Mouse (Mus musculus) hindbrain, embryonic 16.5 days (tissue): Measurements from ENCODE around the gene Ptbp1. TPM values are rescaled to one million over a fixed set of nuclear protein-coding genes. Genes with fewer than 3 reads are reported as not detected.

ENCODE experiments used
- ATAC-seq: fragments of 200-750 bp; cut with Nextera tagmentation; 2 replicates; pipeline ENCODE4 v1.8.0; 2017; ENCODE audit warnings: moderate TSS enrichment, moderate library complexity
- H3K27ac ChIP-seq: fragments of 300-500 bp; sonication (generic); 2 replicates; pipeline ENCODE4 v1.5.1; 2014; ENCODE audit warnings: low read depth, mild to moderate bottlenecking, control low read depth, low read length, moderate library complexity
- H3K27me3 ChIP-seq: fragments of 300-500 bp; sonication (generic); replicated peaks from 2 replicates; pipeline ENCODE4 v1.6.1; 2014; ENCODE audit warnings: low read length; ENCODE audit not compliant: control insufficient read depth, insufficient read depth
- H3K36me3 ChIP-seq: fragments of 300-500 bp; sonication (generic); 2 replicates; pipeline ENCODE4 v1.6.1; 2014; ENCODE audit warnings: mild to moderate bottlenecking, low read length, moderate library complexity, mixed read lengths; ENCODE audit not compliant: control insufficient read depth, insufficient read depth
- H3K4me1 ChIP-seq: fragments of 300-500 bp; sonication (generic); 2 replicates; pipeline ENCODE4 v1.6.1; 2014; ENCODE audit warnings: low read depth, low read length; ENCODE audit not compliant: control insufficient read depth, insufficient read depth
- H3K4me2 ChIP-seq: fragments of 300-500 bp; sonication (generic); 2 replicates; pipeline ENCODE4 v1.6.1; 2014; ENCODE audit warnings: mild to moderate bottlenecking, low read length, control low read depth, moderate library complexity
- H3K4me3 ChIP-seq: fragments of 300-500 bp; sonication (generic); 2 replicates; pipeline ENCODE4 v1.5.1; 2014; ENCODE audit warnings: mild to moderate bottlenecking, low read length, control low read depth, moderate library complexity
- H3K9ac ChIP-seq: fragments of 300-500 bp; sonication (generic); 2 replicates; pipeline ENCODE4 v1.6.1; 2014; ENCODE audit warnings: low read depth, mild to moderate bottlenecking, control low read depth, low read length, moderate library complexity
- H3K9me3 ChIP-seq: fragments of 300-500 bp; sonication (generic); 2 replicates; pipeline ENCODE4 v1.6.1; 2014; ENCODE audit warnings: mild to moderate bottlenecking, low read length, moderate library complexity; ENCODE audit not compliant: control insufficient read depth
- WGBS: fragments of 180-500 bp; shearing (Covaris S2); extraction: QIAGEN DNeasy Blood & Tissue Kit; methylation state at CpG from one replicate; pipeline ENCODE4 v1.1.7; 2014; 5-methylcytosine and 5-hydroxymethylcytosine counted together
- microRNA-seq: library from miRNA; unstranded; fragments of <30 nt; microRNA quantifications from one replicate; pipeline ENCODE4, GENCODE M21; 2017
- polyA plus RNA-seq: library from polyadenylated mRNA; unstranded; fragments of >200 nt; fragmentation: Nextera tagmentation; extraction: Ambion mirVana; gene quantifications from 2 replicates; pipeline ENCODE4 v1.2.1, GENCODE M21; 2015

Ptbp1 gene
- polyA plus RNA-seq, 1 experiment from 2014 or later: 61.2 TPM

DNA sequence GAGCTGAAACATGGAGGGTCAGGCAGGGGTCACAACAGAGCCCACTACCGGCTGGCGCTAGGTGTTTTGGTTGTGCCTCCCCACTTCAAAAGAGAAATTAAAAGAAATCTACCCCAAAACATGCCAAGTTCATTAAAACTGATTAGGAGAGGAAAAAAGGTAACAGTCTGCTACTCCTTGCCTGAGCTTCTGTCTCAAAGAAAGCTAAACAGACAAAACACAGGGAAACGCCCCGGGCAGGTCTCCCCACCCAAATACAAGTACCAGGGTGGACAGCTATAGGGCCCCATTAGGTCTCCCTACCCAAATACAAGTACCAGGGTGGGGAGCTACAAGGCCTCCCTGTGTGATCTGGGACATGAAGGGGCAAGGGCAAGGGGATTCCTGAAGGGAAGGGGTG, 56.3 kb downstream of the Ptbp1 start, which contains the start of gene Gm26602:
Gene Gm26602 (plus strand): TSS at position 301 of the 400 bp plus-strand sequence.
- no peak for ATAC-seq
- no peaks in the 10 kb centered on the region for H3K27me3 ChIP-seq
- no peaks in the 10 kb centered on the region for H3K9me3 ChIP-seq
- peaks cover 22% of the 10 kb centered on the region for H3K4me1 ChIP-seq
- H3K27ac ChIP-seq: peak within 1 kb of the TSS; percentile 85
- 99% methylated on average over 4 of the region's 4 CpGs for WGBS
- H3K9ac ChIP-seq: peak within 1 kb of the TSS; percentile 54
- no peak within 1 kb of the TSS for H3K4me2 ChIP-seq
- H3K4me3 ChIP-seq: no peak within 1 kb of the TSS
- H3K36me3 ChIP-seq: peaks cover 12% of the 10 kb centered on the region

DNA sequence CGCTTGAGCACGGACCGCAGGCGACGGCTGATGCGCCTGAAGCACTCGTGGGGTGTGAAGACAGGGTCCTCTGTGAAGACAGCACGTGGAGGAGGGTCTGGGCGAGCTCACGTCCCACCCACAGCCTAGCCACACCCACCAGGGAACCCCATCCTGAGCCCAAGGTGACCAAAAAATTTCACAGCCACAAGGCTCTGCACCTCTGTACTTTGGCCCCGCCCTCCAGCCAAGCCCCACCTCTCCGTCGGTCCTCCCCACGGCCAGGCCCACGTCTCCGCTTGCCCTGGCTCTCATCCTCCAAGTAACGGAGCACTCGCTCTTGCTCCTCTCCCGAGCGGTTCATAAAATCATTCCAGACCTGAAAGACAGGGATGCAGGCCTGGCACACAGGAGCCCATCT, 58.2 kb downstream of the Ptbp1 start:
- Histone ChIP-seq H3K27me3 (no peaks in the 10 kb centered on the region), H3K9ac (no peak overlapping the region), H3K4me1 (peaks cover 33% of the 10 kb centered on the region), H3K4me2 (no peak overlapping the region), H3K9me3 (no peaks in the 10 kb centered on the region), H3K4me3 (no peak overlapping the region), H3K27ac (no peak overlapping the region), H3K36me3 (0 out of 2 replicates have a peak, but pooled peaks cover 7% of the 10 kb centered on the region)
- WGBS: 71% methylated on average over 20 of the region's 20 CpGs
- no peak for ATAC-seq

Small RNA genes within 50 kb of the gene (microRNA-seq; reads per million reads assigned to microRNA genes)
- gene Mir6910: not detected

Other genes with a start within 250 kb of the Ptbp1 start
- gene C2cd4c, start 240.4 kb upstream of the Ptbp1 start, polyA plus RNA-seq: 0.62 and 0.70 TPM in 2 replicates
- gene Shc2, start 216.5 kb upstream of the Ptbp1 start, polyA plus RNA-seq: 13.7 and 27.7 TPM in 2 replicates
- gene Odf3l2, start 208.7 kb upstream of the Ptbp1 start, polyA plus RNA-seq: 0.37 and 0.89 TPM in 2 replicates
- gene Madcam1, start 189.9 kb upstream of the Ptbp1 start, polyA plus RNA-seq: 0.99 and 1.5 TPM in 2 replicates
- 107 and 124 TPM in 2 replicates for gene Tpgs1, start 185.1 kb upstream of the Ptbp1 start, polyA plus RNA-seq
- gene Cdc34, start 172.2 kb upstream of the Ptbp1 start, polyA plus RNA-seq: 73.5 and 84.7 TPM in 2 replicates
- 1.7 TPM in 2 replicates for gene Gzmm, start 165.4 kb upstream of the Ptbp1 start, polyA plus RNA-seq
- 1,077 and 1,193 TPM in 2 replicates for gene Bsg, start 149.9 kb upstream of the Ptbp1 start, polyA plus RNA-seq
- 1.2 and 1.4 TPM in 2 replicates for gene Hcn2, start 137.8 kb upstream of the Ptbp1 start, polyA plus RNA-seq
- 37.1 and 50.6 TPM in 2 replicates for gene Polrmt, start 107.8 kb upstream of the Ptbp1 start, polyA plus RNA-seq
- 1.9 and 3.1 TPM in 2 replicates for gene Fgf22, start 99.4 kb upstream of the Ptbp1 start, polyA plus RNA-seq
- gene Rnf126, start 87.5 kb upstream of the Ptbp1 start, polyA plus RNA-seq: 74.2 and 101 TPM in 2 replicates
- 2.6 and 3.0 TPM in 2 replicates for gene Fstl3, start 77.2 kb upstream of the Ptbp1 start, polyA plus RNA-seq
- 0.31 TPM in 1 of 2 replicates, not detected in the other for gene Prss57, start 63.5 kb upstream of the Ptbp1 start, polyA plus RNA-seq
- 297 and 309 TPM in 2 replicates for gene Palm, start 60.9 kb upstream of the Ptbp1 start, polyA plus RNA-seq
- 0.46 and 0.59 TPM in 2 replicates for gene Misp, start 33.4 kb upstream of the Ptbp1 start, polyA plus RNA-seq
- 10.4 and 11.2 TPM in 2 replicates for gene Prtn3, start 20.0 kb downstream of the Ptbp1 start, polyA plus RNA-seq
- gene Plppr3, start 20.2 kb downstream of the Ptbp1 start, polyA plus RNA-seq: 387 and 426 TPM in 2 replicates
- gene Elane, start 31.8 kb downstream of the Ptbp1 start, polyA plus RNA-seq: 0.26 and 0.32 TPM in 2 replicates
- not detected in 2 replicates for gene Cfd, start 36.4 kb downstream of the Ptbp1 start, polyA plus RNA-seq
- gene Med16, start 54.5 kb downstream of the Ptbp1 start, polyA plus RNA-seq: 48.2 and 53.8 TPM in 2 replicates
- 1.4 and 18.3 TPM in 2 replicates for gene Gm26602, start 56.4 kb downstream of the Ptbp1 start, polyA plus RNA-seq
- 3.1 and 3.7 TPM in 2 replicates for gene Kiss1r, start 62.5 kb downstream of the Ptbp1 start, polyA plus RNA-seq
- 293 and 300 TPM in 2 replicates for gene R3hdm4, start 66.8 kb downstream of the Ptbp1 start, polyA plus RNA-seq
- gene Arid3a, start 72.6 kb downstream of the Ptbp1 start, polyA plus RNA-seq: 1.6 and 1.7 TPM in 2 replicates
- gene Wdr18, start 105.7 kb downstream of the Ptbp1 start, polyA plus RNA-seq: 97.7 and 102 TPM in 2 replicates
- 0.45 and 0.46 TPM in 2 replicates for gene Grin3b, start 116.3 kb downstream of the Ptbp1 start, polyA plus RNA-seq
- 11.7 and 17.4 TPM in 2 replicates for gene Tmem259, start 129.9 kb downstream of the Ptbp1 start, polyA plus RNA-seq
- 30.5 and 38.9 TPM in 2 replicates for gene Cnn2, start 134.2 kb downstream of the Ptbp1 start, polyA plus RNA-seq
- 4.2 and 5.1 TPM in 2 replicates for gene Abca7, start 142.1 kb downstream of the Ptbp1 start, polyA plus RNA-seq
- 1.7 and 2.2 TPM in 2 replicates for gene Arhgap45, start 162.2 kb downstream of the Ptbp1 start, polyA plus RNA-seq
- 141 and 143 TPM in 2 replicates for gene Polr2e, start 185.4 kb downstream of the Ptbp1 start, polyA plus RNA-seq
- gene Gpx4, start 192.7 kb downstream of the Ptbp1 start, polyA plus RNA-seq: 601 and 643 TPM in 2 replicates